Mouse (Mus musculus) lung, adult 2 months (tissue): ENCODE measurements around the gene Wfdc15a. TPM values are rescaled to one million over a fixed set of nuclear protein-coding genes. Genes with fewer than 3 reads are reported as not detected.

Experiments
- DNase-seq: peaks from one replicate; pipeline ENCODE4 v3.0.0; 2022
- H3K4me1 ChIP-seq: fragments of 200-500 bp; 2 replicates; pipeline ENCODE4 v1.6.1; 2011; ENCODE audit warnings: low read length; ENCODE audit not compliant: control insufficient read depth, insufficient read depth
- H3K4me3 ChIP-seq: fragments of 200-500 bp; replicated peaks from 2 replicates; pipeline ENCODE3; 2011; ENCODE audit warnings: low read depth, mild to moderate bottlenecking, control low read depth, low read length; ENCODE audit errors: extremely low read depth
- CTCF ChIP-seq: fragments of 200-500 bp; IDR thresholded peaks from 2 replicates; pipeline ENCODE4 v1.5.1; 2011; ENCODE audit warnings: mild to moderate bottlenecking, low read length, control low read depth; ENCODE audit not compliant: insufficient read depth
- POLR2A ChIP-seq: fragments of 200-500 bp; IDR thresholded peaks from 2 replicates; pipeline ENCODE4 v1.6.1; 2011; ENCODE audit warnings: low read depth, mild to moderate bottlenecking, control low read depth, low read length, borderline replicate concordance; ENCODE audit errors: extremely low read depth
- WGBS: fragments of 180-500 bp; shearing (Covaris S2); methylation state at CpG from one replicate; pipeline ENCODE4 v1.1.7; 2018; 5-methylcytosine and 5-hydroxymethylcytosine counted together
- polyA plus RNA-seq: library from polyadenylated mRNA; depleted of rRNA; stranded (reverse); fragments of >200 nt; gene quantifications from 2 replicates; pipeline ENCODE4 v1.2.3, GENCODE M21; 2012

Wfdc15a gene
- polyA plus RNA-seq, 1 experiment: not detected

GRCm38 (mm10) chr2:164196700-164196990, 3.3 kb downstream of the Wfdc15a start:
- 68% methylated on average over 5 of the region's 5 CpGs for WGBS
- DNase-seq: no peak
- no peaks in the 10 kb centered on the region for H3K4me1 ChIP-seq
- TF ChIP-seq POLR2A (no peak), CTCF (no peak)
- no peak overlapping the region for H3K4me3 ChIP-seq

- WGBS: 87% methylated on average over 5 of the region's 5 CpGs
- Histone ChIP-seq H3K4me1 (no peaks in the 10 kb centered on the region; the same call in 1 of the 2 replicates), H3K4me3 (no peak overlapping the region)
- TF ChIP-seq POLR2A: no peak
- DNase-seq: no peak
Observed at GRCm38 (mm10) chr2:164195971-164196699, 3.8 kb downstream of the Wfdc15a start.

- 68% methylated on average over 5 of the region's 5 CpGs for WGBS
- no peaks in the 10 kb centered on the region; the same call in 1 of the 2 replicates for H3K4me1 ChIP-seq
- H3K4me3 ChIP-seq: no peak overlapping the region
- TF ChIP-seq CTCF (no peak), POLR2A (no peak)
- no peak for DNase-seq
Observed at GRCm38 (mm10) chr2:164194959-164195630, 4.8 kb downstream of the Wfdc15a start.

- TF ChIP-seq CTCF (no peak), POLR2A (no peak)
- no peaks in the 10 kb centered on the region; the same call in 1 of the 2 replicates for H3K4me1 ChIP-seq
- DNase-seq: no peak
- H3K4me3 ChIP-seq: no peak overlapping the region
Observed at GRCm38 (mm10) chr2:164192279-164192678, 7.7 kb downstream of the Wfdc15a start.

GRCm38 (mm10) chr2:164190576-164190975, 9.4 kb downstream of the Wfdc15a start, which contains the start of gene Wfdc12:
Gene Wfdc12 (minus strand): TSS chr2:164190608.
- H3K4me1 ChIP-seq: no peaks in the 10 kb centered on the region; the same call in 1 of the 2 replicates
- no peak for TF ChIP-seq CTCF
- TF ChIP-seq POLR2A: no peak
- no peak for DNase-seq
- no peak within 1 kb of the TSS for H3K4me3 ChIP-seq
- WGBS: 64% methylated on average over 6 of the region's 6 CpGs

- Histone ChIP-seq H3K4me1 (no peaks in the 10 kb centered on the region; the same call in 1 of the 2 replicates), H3K4me3 (no peak overlapping the region)
- WGBS: 27% methylated on average over 5 of the region's 5 CpGs
- TF ChIP-seq POLR2A: no peak
- peak; percentile 66 for TF ChIP-seq CTCF
- no peak for DNase-seq
Observed at GRCm38 (mm10) chr2:164188722-164189121, 11.2 kb downstream of the Wfdc15a start.

- no peak for DNase-seq
- no peak overlapping the region for H3K4me3 ChIP-seq
- H3K4me1 ChIP-seq: no peaks in the 10 kb centered on the region; the same call in 1 of the 2 replicates
- 47% methylated on average over 9 of the region's 9 CpGs for whole genome bisulfite sequencing
- TF ChIP-seq POLR2A (no peak), CTCF (no peak)
Observed at GRCm38 (mm10) chr2:164184145-164184719, 15.7 kb downstream of the Wfdc15a start.

- 78% methylated on average over 9 of the region's 9 CpGs for WGBS
- no peaks in the 10 kb centered on the region; the same call in 1 of the 2 replicates for H3K4me1 ChIP-seq
- DNase-seq: no peak
- no peak for TF ChIP-seq POLR2A
- no peak for TF ChIP-seq CTCF
- no peak overlapping the region for H3K4me3 ChIP-seq
Observed at GRCm38 (mm10) chr2:164183340-164183739, 16.6 kb downstream of the Wfdc15a start.

- Histone ChIP-seq H3K4me1 (no peaks in the 10 kb centered on the region; the same call in 1 of the 2 replicates), H3K4me3 (no peak within 1 kb of the TSS)
- no peak for TF ChIP-seq POLR2A
- TF ChIP-seq CTCF: no peak
- no peak for DNase-seq
- WGBS: 70% methylated on average over 7 of the region's 7 CpGs
Observed at GRCm38 (mm10) chr2:164182692-164183255, 17.2 kb downstream of the Wfdc15a start, which contains the start of gene Wfdc5. Gene Wfdc5 (minus strand): TSS chr2:164182742.

- DNase-seq: no peak
- no peak overlapping the region for H3K4me3 ChIP-seq
- WGBS: 59% methylated on average over 4 of the region's 4 CpGs
- TF ChIP-seq POLR2A (no peak), CTCF (no peak)
- H3K4me1 ChIP-seq: no peaks in the 10 kb centered on the region; the same call in 1 of the 2 replicates
Observed at GRCm38 (mm10) chr2:164180770-164181169, 19.2 kb downstream of the Wfdc15a start.
